Mouse (Mus musculus) right cerebral cortex, postnatal 14 days (tissue): ENCODE measurements around the gene Nfam1.

Source experiments
- DNase-seq: peaks from one replicate; pipeline ENCODE4 v3.0.0; 2022

Gene Nfam1

DNA sequence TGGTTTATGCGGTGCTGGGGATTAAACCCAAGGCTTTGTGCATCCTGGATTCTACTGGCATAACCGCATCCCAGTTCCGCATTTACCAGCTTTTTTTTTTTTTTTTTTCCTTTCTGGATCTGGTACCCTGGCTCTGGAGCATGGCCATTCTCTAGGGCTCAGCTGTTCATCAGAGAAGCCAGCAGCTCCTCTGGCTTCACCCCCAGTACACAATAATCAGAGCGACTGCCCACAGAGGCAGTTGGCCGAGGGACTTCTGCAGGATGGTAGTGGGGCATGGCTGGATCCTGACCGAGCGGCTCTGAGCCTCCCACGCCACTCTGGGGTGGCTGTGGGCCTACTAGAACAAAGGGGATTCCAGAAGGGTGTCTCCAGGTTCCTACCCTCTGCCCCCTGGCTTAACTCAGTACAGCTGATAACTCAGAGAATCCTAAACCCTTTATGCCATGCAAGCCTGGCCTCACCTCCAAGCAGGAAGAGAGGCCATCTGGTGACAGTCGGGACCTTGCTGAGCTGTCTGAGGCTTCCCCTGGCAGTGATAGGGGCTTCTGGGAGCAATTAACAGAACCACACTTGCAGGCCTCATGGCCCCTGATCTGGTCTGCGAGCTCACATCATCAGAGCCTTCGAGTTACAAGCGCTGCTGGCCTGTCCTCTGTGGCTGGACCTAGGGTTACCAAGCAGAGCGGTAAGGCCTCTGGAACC, 40.9 kb downstream of the Nfam1 start:
- DNase-seq = no peak

DNA sequence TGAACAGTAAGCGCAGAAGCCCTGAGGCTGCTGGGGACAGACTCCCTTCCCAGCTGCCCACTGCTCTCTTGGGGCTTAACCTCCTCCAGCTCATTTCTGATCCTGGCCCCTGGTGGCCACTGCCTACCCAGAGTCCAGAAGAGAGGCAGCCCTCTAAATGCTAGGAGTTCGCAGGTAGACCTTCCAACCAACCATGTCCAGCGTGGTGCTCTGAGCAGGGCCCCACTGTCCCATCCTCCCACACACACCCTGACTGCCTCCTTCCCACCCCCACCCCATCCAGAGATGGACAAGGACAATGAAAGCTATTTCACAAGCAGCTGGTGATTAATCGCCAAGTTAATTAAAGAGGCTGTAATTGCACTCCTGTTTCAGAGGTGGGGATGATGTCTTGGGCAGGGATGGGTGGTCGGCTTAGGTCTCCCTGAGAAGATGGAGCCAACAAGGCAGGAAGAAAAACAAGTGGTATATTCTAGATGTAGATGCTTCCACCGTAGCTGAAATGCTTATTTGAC, 43.9 kb downstream of the Nfam1 start:
- DNase-seq = no peak

DNA sequence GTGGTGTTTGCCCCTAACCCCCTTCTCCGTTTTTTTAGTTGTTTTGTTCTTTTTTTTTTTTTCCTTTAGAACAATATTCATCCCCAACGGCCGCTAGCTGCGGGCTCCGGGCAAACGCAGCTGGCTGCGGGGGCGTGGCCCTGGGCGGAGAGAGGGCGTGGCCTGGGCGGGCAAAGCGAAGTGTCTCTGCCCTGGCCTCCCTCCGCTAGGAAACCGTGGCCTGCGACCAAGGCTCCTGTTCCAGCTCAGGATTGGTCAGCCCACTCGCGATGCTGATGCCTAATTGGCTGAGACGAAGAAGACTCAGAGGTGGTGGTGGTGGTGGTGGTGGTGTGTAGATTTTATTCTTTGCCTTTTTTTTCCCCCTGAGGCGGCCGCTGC, 45.4 kb downstream of the Nfam1 start, which contains the start of gene Tcf20:
TSS of gene Tcf20 (minus strand) at position 141 of the 381 bp plus-strand sequence.
- peak; percentile 89 for DNase-seq

DNA sequence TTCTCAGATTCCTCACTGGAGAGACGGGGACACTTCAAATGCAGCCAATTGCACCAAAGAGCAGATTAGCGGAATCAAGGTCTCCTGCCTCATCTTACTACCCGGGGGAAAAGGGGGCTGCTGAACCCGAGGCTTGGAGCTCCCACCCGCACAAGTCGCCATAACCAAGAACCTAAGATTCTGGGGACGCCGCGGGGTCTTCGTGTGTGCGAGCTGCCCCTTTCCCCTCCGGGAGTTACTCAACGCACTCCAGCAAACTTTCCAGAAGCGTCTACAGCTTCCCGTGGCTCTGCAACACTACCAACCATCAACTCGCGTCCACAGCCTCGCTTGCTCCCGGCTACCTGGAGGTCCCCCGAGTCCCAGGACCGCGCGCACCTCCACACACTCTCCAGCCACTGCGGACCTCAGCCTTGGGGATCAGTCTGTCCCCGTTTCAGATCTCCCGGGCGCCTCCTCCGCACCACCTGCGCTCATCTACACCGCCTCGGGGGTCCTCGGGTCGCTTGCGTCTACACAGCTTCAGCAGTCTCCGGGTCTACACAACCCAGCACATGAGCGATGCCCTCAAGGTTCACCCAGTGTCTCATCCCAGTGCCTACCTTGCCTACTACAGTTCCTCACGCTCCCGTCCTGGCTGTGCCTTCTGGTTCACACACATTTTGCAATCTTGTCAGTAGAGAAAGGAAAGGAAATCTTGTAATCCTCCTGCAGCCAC, 45.9 kb downstream of the Nfam1 start:
- DNase-seq = no peak

DNA sequence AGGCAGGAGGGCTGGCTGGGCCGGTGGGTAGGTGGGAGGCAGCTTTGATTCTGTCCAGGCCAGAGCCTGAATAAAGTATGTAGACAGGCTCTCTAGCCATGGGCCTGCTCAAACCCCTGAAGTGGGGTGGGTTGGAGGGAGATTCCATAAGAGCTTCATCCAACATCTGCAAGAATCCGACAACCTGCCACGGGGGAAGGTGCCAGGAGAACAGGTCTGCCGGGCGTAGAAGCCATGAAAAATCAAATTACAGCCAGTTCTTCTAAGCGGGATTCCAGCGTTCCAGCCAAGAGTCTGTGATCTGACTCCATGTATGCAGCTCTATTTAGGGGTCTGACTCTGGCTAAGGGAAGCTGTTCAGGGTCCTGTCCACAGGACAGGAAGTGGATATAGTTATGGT, 48.5 kb downstream of the Nfam1 start:
- no peak for DNase-seq

DNA sequence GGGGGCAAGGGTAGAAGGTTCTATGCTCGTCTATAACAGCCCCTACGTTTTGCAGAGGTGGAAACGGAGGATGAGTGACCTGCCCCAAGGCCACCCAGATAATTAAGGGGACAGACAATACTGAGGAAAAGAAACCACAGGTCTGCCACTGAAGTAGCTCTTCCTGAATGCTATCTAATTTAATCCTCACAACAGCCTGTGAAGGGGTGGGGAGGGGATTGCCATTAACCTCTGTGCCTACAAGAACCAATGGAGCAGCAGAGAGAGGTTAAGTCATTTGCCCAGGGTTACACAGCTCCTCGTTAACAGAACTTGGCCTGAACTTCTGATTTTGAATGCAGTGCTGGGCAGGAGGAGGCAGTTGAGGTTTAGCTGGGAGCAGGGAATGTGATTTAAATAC, 49.0 kb downstream of the Nfam1 start:
- no peak for DNase-seq

DNA sequence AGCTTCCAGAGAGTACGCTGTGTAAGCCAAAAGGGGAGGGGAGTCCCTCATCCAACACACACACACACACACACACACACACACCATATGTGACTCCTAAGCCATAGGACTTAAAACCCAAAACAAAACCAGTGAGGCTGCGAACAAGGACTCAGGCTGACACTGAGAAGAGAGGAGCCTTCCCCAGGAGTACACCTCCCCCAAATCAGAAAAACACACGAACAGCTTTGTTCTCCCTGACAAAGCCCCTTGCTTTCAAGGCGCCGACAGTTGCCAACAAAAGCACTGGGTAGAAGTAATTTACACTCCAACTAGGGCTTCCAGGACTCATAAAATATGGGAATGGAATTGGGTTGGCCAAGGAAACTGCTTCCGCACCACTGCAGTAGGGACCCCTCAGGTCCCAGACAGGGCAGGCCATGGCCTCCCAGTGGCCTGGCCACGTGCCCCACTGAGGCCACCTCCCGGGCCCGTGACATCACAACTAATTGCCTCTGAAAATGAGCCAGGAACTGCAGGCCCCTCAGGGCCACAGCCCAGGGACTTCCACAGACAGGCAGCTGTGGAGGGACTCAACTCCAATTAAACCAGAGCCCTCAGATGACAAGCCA, 49.6 kb downstream of the Nfam1 start:
- DNase-seq = peak; percentile 48

DNA sequence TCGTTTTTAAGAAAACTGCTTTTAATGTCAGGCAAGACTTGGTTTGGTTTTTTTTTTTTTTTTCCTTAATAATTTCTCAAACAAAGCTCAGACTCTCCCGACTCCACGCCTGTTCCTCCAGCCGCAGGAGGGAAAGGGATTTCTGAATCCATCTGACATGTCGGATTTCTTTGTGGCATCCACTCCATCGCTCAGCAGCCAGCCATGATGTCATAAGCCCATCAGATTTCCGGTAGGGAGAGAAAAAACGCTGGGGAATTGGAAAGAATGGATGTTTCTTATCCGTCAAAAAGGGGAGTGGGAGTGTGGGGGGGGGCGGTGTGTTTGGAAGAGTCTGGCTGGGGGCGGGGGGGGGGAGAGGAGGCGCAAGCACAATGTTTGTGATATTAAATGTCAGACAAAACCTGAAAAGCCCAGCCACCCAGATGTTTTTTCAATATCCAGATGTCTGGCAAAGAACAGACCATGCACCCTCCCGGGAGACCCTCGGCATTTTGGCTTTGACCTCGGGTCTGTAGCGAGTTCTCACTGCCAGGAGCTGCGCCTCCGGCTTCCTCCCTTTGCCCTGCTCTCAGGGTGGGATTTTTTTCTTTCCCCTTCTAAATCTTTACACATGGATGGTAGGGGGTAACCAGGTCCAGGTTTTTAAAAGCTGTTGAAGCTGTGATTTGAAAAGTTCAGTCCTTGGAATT, 50.2 kb downstream of the Nfam1 start:
- no peak for DNase-seq

DNA sequence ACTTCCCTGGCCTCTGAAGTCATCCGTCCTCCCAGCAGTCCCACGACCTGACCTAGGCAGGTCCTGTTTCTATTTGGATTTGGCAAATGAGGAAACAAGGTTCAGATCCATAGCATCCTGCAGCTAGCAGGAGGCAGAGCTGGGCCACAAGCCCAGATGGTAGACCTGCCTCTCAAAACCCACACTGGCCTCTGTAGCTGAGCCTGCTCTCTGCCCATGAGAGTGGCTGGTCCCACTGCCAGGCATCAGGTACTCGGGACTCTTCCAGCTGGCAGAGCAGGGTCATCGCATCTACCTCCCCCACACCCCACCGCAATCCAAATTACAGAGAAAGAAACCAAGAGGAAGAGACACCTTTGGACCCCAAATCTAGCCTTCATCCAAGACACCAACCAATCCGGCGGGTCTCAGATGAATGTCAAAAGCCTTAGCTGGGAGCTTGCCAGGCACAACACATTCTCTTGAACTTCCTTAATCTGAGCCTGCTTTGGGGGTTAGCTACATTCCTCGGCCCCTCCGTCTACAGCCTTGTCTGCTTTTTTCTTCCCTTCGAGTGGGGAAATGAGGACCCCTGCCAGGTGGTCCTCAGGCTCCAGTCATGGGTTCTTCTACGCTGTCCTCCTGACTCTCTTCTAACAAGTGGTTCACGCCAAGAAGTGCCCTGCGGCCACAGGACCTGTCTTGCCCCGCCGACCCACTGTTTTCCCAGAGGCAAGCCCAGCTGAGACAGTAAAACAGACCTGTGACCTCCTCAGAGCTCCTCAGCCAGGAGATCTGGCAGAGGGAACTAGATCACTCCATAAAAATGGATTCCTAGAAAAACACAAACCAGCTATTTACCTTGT, 51.2 kb downstream of the Nfam1 start:
- DNase-seq = no peak

DNA sequence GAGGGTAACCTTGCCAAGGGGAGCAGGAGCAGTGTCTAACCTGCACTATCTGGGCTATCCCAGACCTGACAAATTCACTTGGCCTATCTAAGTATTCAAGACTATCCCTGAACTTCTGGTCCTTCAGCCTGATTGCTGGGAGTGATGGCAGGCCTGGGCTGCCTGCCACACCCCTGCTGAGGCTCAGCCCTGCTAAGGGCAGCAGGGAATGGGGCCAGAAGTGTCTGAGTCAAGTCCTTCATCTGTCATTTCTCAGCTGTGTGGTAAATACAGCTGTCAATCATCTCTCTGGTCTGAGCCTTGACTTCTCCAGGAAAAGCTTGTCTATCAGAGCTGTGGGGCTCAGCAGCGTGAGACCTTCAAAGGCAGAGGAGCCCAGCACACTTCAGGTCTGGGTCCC, 53.6 kb downstream of the Nfam1 start:
- DNase-seq = no peak

DNA sequence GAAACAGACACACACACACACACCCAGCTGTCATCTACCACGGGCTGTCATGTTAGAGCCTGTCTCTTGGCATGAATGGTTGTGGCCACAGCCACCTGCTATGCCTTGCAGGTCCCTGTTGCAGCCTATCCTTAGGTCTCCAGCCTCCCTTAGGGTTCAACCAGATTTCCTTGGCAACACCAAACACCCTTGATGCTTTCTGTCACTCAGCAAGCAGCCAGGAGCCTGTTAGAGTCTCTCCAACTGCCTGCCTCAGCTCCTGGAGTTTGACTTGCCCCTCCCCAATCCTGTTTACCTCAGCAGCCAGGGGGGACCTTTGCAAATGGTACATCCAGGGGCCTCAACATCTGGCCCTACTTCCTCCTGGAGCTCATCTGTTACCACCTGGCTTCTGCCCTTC, 58.6 kb downstream of the Nfam1 start:
- no peak for DNase-seq

DNA sequence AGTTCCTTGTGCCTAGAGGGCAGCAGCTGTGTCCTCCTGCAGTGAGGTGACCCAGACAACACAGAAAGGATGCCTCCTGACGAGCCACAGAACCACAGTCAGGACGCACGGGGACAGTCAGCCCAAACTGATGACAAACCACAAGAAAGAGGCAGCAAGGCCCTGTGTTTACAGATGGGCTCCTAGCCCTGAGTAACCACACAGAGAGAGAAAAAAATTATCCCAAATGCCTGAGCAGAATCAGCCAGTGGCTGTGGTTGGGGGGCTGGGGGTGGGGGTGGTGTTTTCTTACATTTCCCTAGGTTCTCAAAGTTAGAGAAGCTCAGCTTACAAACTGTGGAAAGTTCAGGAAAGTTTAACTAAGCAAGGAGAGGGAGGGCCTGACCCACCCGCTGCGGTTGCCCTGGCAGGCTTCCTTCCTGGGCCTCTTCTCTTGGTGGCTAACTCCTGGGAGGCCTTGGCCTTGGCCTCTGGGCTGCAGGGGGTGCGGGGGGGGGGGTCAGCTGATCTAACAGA, 63.8 kb downstream of the Nfam1 start:
- DNase-seq = no peak

DNA sequence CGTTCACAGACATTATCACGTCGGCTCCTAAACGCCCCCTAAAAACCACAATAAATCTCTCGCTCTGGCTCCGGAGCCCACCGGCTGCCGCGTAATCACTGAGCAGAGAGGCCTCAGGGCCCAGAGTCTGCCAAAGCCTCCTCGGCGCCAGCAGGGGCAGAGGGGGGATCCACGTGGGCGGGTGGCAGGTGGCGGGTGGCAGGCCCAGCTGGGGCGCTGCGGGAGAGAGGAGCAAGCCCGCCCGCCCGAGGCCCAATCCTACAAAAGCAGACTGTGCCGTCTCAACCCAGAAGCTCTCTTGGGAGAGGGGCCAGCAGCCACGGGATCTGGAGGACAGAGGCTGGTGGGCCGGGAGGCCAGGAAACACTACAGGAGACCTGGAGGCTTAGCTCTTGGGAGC, 64.7 kb downstream of the Nfam1 start:
- peak; percentile 68 for DNase-seq

DNA sequence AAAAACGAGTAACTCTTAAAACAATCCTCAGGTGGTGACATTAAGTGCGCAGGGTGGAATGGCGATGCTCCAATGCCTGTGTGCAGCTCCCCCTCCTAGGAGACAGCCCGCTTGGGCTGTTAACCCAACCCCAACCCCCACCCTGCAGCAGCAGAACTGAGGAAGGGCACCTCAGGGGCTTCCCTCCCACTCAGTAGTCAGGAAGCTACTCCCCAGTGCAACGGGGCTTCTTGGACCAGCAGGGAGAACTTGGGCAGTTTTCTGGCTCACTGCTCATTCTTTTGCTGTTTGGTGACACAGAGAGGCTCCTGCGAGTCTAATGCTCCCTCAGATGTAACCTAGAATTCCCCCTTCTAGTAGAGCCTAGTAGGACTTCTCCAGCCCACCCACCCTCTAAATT, 65.2 kb downstream of the Nfam1 start:
- no peak for DNase-seq

DNA sequence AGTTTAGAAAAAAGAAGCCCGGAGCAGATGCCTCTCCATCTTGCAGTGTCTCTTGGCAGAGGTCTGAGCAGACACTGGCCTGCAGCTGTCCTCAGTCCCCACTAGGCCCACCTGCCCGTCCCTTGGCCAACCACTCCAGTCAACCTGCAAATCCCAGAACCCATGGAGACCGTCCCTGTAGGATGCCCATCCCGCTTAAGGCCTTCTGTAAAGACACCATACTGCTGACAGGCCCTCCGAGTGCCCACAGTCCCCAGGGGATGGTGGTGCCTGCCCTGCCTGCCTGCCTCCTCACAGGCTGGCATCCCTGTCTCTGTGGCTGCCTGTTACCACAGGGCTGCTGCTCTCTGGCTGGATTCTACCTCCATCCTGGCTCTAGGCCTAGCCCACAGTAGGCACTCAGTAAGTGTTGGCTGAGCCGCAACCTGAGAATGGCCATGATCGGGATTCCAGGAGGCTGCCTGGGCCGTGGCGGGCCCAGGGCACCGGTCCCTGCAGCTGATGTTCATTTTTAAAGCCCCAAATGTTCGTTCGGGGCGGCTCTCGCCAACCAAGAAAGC, 68.8 kb downstream of the Nfam1 start:
- peak; percentile 20 for DNase-seq

DNA sequence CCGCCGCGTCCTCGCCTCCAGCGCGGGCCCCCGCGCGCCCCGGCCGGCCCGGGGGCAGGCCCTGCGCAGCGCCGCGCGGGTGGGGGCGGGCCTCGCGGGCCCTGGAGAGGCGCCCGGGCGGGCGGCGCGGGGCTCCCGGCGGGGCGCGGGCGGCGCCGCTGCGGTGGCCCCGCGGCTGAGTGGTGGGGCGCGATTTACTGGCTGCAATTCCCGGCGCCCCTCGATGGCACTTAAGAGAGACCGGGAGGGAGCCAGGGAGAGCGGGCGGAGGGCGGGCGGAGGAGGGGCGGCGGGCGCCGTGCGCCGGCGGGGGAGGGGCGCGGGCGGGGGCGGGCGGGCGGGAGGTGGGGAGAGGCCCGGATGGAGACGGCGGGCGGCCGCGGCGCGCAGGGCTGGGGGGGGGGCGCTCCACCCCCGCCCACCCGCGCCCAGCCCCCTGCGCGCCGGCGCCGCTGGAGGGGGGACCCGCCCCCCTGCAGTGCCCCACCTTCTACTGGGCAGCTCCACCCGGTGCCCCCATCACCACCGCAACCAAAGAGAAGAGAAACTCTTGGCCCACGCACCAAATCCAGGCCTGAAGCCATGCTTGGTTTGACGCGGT, 69.5 kb downstream of the Nfam1 start:
- peak; percentile 30 for DNase-seq

DNA sequence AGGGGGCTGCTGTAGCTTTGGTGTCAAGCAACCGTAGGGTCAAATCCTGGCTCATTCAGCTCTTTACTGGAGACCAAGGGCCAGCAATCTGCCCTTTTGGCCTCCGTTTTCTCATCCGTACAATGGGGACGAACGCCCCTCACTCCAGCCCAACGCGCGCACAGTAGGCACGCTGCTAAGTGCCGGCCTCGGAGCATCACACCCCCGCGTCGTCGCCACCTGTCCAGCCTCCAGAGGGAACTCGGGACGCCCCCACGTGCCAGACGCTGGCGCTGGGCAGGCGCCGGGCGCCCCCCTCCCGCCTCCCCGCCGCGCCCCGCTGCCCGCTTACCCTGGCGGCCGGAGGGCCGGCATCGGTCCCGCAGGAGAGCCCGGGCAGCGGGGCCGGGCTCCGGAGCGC, 70.0 kb downstream of the Nfam1 start:
- DNase-seq = peak; percentile 50

DNA sequence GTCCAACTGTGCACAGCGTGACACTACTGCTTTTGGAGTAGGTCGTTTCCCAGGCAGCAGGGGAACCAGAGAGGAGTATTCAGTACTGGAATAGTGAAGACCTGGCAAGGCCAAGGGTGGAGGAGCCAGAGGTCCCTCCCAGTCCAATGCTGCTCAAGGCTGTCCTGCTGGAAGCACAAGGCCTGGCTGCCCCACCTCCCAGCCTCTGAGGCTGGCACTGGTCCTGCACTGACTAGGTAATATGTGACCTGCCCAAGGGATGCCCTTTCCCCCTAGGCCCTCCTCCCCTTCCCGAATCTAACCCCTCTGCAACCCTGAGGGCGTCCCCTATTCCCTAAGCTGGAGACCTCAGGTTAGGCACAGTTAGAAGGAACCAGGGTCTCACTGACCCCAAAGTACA, 70.6 kb downstream of the Nfam1 start:
- DNase-seq = peak; percentile 22

DNA sequence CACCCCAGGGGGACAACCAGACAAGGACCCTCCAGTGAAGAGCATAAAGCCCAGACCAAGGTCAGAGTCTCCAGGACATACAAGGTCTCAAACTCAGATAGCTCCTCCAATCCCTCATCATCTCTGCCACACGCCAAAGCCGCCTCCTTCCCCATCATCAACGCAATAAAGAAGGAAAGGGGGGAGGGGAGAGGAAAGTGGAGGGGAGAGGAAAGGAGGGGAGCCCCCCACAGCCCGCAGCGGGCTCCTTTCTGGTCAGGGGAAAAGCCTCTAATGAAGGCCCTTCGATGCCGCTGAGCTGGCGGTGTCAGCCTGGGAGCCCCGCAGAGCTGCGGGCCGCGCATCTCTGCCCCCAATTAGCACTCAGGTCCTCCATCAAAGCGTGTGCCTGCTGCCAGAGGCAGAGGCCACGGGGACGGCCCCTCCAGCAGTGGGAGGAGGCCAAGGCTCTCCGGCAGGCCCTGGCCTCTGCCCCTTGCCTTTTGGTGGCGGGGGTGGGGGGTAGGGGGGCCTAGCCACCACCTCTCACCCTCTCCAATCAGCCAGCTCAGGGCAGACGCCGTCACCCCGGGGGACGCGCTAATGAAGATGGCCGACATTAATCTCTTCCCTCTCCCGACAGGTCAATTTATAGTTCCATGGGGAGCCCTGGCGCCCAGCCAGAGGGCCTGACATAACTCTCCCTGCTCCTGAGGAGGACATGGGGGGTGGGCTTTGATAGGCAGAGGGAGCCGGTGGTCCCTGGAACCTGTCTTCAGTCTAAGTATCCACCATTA, 72.1 kb downstream of the Nfam1 start:
- peak; percentile 29 for DNase-seq

DNA sequence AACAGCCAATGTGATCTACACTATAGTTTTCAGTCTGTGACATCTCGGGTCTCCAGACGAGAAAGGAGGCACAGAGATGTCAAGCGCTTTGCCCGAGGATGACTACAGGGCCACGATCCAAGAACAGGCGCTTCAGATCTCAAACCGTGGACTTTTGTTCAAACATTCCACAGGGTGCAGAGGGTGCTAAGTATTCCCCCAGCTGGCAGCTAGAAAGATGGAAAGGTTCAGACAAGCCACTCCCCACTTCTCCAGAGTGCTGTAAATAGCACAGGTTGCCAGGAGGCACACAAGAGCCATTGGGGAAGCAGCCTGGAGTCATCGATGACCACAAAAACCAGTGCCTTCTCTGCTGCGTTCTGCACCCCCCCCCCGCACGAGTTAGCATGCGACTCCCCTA, 74.0 kb downstream of the Nfam1 start:
- no peak for DNase-seq

DNA sequence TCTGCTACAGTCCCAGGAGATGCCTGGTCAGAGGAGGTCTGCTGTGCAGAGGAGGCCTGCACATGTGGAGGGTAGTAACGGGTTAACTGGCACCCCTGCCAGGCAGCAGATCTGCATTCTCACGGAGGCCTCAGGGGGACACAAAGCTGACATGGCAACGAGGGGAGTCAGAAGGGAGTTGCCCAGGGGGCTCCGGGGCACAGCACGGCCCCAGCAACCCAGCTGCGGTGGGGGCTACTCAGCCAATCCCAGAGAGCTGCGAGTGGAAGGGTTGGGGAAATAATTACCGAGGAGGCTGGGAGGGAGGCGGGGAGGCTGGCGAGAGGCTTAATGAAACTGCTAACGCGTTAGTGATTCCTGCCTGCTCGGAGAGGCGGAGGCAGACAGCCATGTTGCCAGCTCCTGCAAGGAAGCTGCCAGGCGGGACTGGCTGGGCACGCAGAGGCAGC, 74.8 kb downstream of the Nfam1 start:
- DNase-seq = peak; percentile 48
